Mouse (Mus musculus): ENCODE results near the gene Nes.

The Nes gene

GRCm38 (mm10) chr3:87949955-87950515, 20.8 kb upstream of the Nes start:
- no peak for DNase-seq (ENCODE audit: low spot score in 2 of 2)

DNA sequence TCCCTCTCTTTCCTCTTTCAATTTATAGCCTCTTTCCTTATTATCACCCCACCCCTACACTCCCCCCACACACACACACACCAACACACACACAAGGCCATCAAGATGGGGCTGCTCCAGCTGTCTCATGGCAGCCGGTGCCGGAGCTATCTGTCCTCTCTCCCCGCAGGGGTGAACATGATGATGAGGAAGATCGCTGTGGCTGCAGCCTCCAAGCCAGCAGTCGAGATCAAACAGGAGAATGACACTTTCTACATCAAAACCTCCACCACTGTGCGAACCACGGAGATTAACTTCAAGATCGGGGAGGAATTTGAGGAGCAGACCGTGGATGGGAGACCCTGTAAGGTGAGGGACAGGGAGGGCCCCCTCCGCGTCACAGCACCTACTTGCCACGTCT, 18.9 kb upstream of the Nes start:
- DNase-seq (ENCODE audit: low spot score in 2 of 2): no peak

- no peak for DNase-seq (ENCODE audit: low spot score in 2 of 2)
Measured at GRCm38 (mm10) chr3:87952440-87952839, 18.4 kb upstream of the Nes start.

GRCm38 (mm10) chr3:87958056-87958455, 12.8 kb upstream of the Nes start:
- no peak for DNase-seq (ENCODE audit: low spot score in 2 of 2)

GRCm38 (mm10) chr3:87958476-87958875, 12.4 kb upstream of the Nes start:
- no peak for DNase-seq (ENCODE audit: low spot score in 2 of 2)

GRCm38 (mm10) chr3:87958967-87959366, 11.9 kb upstream of the Nes start:
- DNase-seq (ENCODE audit: low spot score in 2 of 2): no peak

DNA sequence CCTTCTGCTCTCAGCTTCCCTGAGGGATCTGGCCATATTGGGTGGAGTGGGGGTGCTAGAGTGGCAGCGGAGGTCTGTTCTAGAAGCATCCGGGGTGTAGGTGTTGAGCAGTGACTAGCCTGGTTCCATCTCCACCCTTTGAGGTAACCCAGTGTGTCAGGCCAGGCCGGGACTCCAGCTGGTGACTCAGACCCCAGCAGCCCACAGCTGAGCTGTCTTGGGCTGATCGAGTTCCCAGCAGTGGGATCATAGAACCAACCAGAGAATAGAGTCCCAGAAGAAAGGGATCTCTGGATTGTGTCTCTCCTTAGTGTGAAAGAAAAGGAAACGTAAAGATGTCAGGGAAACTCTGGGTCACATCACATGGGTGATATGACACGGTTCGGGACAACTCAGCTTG, 11.5 kb upstream of the Nes start:
- no peak for DNase-seq (ENCODE audit: low spot score in 2 of 2)

DNA sequence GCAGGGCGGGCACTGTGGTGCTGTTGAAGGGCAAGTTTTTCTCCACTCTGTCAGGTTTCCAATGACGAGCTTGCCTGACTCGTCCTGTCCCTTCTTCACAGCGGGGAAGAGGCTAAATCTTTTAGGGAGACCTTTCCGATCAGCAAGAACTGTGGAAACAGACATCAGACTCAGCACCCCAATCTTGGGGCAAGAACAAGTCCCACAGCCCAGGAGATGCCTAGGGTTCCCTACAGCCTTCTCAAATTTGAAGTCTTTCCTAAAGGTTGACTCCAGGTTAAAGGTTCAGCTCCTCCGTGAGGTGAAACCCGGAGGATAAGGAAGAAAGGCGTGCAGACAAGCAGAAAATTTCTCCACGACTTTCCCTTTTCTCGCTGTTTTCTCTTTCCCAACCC, 10.7 kb upstream of the Nes start:
- DNase-seq (ENCODE audit: low spot score in 2 of 2): no peak

GRCm38 (mm10) chr3:87960586-87961191, 10.2 kb upstream of the Nes start:
- DNase-seq (ENCODE audit: low spot score in 2 of 2): peak; percentile 90 to 92

GRCm38 (mm10) chr3:87970184-87970938, 517 bp upstream of the Nes start:
- no peak for DNase-seq (ENCODE audit: low spot score in 2 of 2)

DNA sequence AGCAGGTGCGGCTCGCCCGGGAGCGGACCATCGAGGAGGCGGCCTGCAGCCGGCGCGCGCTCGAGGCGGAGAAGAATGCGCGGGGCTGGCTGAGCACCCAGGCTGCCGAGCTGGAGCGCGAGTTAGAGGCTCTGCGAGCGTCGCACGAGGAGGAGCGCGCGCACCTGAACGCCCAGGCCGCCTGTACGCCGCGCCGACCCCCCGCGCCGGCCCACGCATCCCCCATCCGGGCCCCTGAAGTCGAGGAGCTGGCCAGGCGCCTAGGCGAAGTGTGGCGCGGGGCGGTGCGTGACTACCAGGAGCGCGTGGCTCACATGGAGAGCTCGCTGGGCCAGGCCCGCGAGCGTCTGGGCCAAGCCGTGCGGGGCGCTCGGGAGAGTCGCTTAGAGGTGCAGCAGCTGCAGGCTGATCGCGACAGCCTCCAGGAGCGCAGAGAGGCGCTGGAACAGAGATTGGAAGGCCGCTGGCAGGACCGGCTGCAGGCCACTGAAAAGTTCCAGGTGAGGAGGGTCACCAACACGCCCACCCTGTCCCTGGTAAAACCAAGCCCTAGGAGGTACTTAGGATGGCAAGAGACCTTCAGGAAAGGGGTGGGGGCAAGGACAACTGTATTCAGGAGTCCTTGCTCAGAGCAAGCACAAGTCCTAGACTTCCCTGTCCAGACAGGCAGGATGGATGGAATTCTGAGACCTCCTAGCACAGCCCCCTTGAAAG, 768 bp downstream of the Nes start:
- DNase-seq (ENCODE audit: low spot score in 2 of 2): no peak

- no peak for DNase-seq (ENCODE audit: low spot score in 2 of 2)
Measured at GRCm38 (mm10) chr3:87972203-87972664, 1.4 kb downstream of the Nes start.

DNA sequence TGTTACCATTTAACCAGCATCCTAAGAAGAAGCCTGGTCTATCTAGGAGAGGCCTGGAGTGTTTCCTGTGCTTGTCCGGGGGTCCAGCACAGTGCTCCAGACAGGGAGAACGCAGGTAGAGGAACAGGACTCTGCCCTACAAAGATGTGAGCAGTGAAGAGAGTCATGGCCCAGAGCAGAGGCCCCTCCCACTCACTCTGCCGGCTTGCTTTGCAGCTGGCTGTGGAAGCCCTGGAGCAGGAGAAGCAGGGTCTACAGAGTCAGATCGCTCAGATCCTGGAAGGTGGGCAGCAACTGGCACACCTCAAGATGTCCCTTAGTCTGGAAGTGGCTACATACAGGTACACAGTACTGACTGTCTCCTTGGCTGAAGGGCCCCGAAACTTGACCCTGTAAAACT, 1.9 kb downstream of the Nes start:
- DNase-seq (ENCODE audit: low spot score in 2 of 2): no peak

GRCm38 (mm10) chr3:87973593-87974380, 2.9 kb downstream of the Nes start:
- no peak for DNase-seq (ENCODE audit: low spot score in 2 of 2)

DNA sequence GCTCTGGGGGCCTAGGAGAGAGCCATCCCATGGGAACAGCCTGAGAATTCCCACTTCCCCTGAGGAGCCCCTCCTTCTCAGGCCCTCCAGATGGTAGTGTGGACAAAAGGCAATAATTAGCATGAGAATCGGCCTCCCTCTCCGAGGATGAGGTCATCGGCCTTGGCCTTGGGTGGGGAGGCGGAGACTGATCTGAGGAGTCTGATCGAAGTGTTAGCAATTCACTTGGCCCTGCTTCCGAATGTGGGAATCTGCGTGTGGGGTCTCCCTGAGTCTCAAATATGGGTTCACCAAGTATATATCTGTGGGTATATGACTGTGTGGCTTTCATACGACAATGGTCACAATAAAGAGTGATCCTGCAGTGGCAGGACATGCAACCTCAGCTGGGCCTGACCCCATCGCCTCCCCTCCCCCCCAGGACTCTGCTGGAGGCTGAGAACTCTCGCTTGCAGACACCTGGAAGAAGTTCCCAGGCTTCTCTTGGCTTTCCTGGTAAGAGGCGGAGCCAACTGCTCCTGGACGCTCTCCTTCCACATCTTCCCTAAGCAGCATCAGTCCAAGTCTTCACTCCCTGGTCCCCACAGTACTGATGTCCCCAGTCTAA, 3.6 kb downstream of the Nes start:
- DNase-seq (ENCODE audit: low spot score in 2 of 2): no peak

DNA sequence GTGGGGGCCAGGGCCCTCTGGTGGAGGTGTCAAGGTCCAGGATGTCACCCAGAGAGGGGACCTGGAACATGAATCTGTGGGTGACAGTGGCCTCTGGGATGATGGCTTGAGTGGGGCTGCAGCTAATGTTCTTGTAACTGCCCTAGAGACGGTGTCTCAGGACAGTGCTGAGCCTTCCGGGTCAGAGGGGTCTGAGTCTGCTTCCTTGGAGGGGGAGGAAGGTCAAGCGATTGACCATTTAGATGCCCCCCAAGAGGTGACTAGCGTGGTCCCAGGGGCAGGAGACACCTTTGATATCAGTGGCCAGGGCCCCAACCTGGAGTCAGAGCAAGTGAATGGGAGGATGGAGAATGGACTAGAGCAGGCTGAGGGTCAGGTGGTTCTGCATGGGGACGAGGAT, 8.6 kb downstream of the Nes start:
- no peak for DNase-seq (ENCODE audit: low spot score in 2 of 2)

DNA sequence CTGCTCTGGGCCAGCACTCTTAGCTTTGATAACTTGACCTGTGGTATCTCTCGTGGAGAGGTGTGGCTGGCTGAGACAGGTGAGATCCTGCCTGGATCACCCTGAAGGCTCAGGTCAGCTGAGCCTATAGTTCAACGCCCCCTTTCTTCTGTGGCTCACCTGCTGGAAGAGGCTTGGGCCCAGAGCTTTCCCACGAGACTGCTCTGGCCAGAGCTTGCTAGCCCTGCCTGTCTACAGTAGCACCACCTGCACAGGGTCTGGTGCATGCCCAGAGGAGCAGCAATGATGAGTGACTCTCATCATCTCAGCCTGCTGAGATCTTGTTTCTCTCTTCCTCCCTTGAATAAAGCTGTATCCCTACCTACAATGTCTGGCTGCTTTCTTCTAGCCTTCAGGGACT, 9.2 kb downstream of the Nes start:
- DNase-seq (ENCODE audit: low spot score in 2 of 2): no peak

DNA sequence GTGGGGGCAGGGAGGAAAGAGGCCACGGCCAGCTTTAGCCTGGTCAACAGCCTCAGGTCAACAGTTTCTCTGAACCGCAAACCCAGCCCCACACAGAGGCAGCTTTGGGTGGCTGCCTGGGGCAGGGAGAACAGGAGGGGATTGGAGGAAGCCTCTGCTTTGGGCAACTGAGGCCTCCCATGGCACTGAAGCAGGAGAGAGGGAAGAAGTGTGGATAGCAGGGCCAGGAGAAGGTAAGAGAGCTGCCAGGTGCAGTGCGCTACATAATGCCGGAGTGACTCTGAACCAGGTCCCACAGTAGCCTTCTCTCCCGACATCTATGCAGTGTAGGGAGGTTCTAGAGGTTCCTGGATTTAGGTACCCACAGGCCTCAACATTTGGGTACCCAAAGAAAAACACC, 9.8 kb downstream of the Nes start:
- no peak for DNase-seq (ENCODE audit: low spot score in 2 of 2)

GRCm38 (mm10) chr3:87981214-87981760, 10.4 kb downstream of the Nes start:
- DNase-seq (ENCODE audit: low spot score in 2 of 2): no peak

DNA sequence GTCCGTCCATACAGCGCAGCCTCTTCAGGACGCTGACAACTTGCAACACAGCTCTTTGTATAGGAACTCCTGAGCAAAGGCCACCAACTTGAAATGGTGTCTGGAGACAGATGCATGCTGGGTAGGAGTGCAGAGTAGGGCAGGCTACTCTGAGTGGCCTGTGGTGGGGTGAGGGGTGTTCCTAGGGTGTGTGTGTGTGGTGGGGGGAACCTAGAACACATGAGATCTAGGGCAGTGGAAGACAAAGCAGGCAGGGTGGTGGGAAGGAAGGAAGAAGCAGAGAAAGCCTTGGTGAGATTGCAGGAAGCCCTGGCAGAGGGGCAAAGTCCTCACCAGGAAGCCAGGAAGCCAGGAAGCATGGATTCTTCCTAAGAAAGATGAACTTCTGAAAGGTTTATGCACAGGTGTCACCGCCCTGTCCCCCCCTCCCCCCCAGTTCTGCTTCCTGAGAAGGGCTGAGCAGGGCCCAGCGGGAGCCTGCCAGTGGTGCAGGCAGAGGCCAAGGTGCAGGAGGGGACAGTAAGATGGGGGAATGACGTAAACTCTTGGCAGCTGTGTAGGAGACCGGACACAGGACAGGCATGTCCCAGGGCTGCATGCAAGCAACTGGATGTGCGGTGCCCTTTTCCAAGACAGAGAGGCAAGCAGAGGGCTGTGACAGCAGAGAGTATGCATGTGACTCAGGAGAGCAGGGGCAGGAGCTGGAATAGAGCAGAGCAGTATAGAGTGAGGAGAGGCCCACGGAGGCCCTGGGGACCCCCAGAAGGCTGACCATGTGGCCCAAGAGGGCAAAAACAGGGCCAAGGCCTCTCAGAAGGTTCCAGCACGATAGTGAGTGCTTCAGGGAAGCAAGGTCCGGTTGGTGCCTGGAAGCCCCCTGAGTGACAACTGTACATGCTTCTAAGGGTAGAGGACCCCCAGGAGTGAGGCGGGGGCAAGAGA, 11.3 kb downstream of the Nes start:
- DNase-seq (ENCODE audit: low spot score in 2 of 2): no peak
